Mouse (Mus musculus) bone marrow macrophage, adult 2 months (primary cell): ENCODE results near the gene Wfdc6a. TPM values are rescaled to one million over a fixed set of nuclear protein-coding genes. Genes with fewer than 3 reads are reported as not detected.
A peak's percentile ranks its signal among the peaks of the same experiment; 100 is the strongest.
"Not testable (repeated sequence)": the region's sequence is repeated elsewhere in the genome, so short reads cannot be mapped to it uniquely, and the experiment has no call there.

Experiments
- H3K27ac ChIP-seq: 2 replicates; pipeline ENCODE4 v1.5.1; 2012; ENCODE audit warnings: low read depth, low read length; ENCODE audit not compliant: insufficient read depth
- H3K4me1 ChIP-seq: 2 replicates; pipeline ENCODE4 v1.6.1; 2012; ENCODE audit warnings: low read length; ENCODE audit not compliant: control insufficient read depth, insufficient read depth
- H3K4me3 ChIP-seq: 2 replicates; pipeline ENCODE4 v1.5.1; 2012; ENCODE audit warnings: mild to moderate bottlenecking, low read length, moderate library complexity; ENCODE audit not compliant: insufficient read depth
- CTCF ChIP-seq: IDR thresholded peaks from 2 replicates; pipeline ENCODE4 v1.5.1; 2012; ENCODE audit warnings: low read depth, mild to moderate bottlenecking, low read length, moderate library complexity
- POLR2A ChIP-seq: IDR thresholded peaks from 2 replicates; pipeline ENCODE4 v1.6.1; 2012; ENCODE audit warnings: mild to moderate bottlenecking, low read depth, low read length, borderline replicate concordance
- polyA plus RNA-seq: library from polyadenylated mRNA; stranded (reverse); fragments of >200 nt; gene quantifications from 2 replicates; pipeline ENCODE4 v1.2.4, GENCODE M21; 2012; ENCODE audit not compliant: missing spikeins, insufficient read depth, insufficient read length

Wfdc6a gene
- polyA plus RNA-seq = not detected in 2 replicates

DNA sequence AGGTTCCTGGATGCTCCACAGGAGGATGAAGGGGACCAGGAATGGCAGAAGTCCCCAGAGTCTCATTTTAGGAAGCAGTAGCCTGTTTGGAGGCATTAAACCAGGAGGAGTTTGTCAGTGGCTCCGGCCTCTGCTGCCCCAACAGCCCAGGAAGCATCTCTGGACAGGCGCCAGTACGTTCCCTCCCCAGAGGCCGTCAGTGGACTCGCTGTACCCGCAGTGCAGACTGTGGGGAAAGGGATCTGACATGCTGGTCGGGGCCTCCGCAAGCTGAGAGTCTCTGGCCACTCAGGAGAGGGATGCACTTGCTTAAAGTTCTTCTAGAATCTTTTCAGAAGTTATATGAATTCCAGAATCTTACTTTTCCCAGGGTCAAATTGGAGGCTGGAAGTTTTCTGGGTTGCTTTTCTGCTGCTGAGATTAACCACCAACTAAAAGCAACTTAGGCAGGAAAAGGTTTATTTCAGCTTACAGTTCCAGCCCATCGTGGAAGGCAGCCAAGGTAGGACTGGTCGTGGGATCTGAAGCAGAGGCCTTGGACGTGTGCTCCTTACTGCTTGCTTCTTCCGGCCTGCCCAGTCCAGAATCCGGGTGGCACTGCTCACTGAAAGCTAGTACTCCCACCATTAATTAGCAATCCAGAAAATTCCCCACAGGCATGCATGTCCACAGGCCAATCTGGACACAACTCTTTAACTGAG lies at the start of gene Wfdc6a:
Wfdc6a (minus strand) TSS at position 423 of the 701 bp plus-strand sequence.
- H3K4me1 ChIP-seq, H3K27ac ChIP-seq, H3K4me3 ChIP-seq: not testable (repeated sequence)

DNA sequence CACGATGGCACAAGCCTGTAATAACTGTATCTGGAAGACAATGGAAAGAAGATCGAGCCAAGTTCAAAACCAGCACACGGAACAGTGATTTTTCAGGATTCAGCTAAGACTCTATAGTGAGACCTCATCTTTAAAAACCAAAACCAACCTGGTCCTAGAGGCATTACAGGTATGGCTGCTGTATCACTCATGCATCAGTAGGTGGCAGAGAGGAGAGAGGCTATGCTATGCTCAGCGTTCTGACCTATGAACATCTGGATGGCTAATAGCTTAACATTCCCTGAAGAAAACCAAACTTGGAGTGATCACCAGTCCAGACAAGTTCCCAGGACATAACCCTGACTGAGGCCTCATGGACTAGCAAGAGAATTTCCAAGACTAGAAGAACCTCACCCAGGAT lies 36.5 kb upstream of the Wfdc6a start:
- Histone ChIP-seq H3K27ac (no peak overlapping the region), H3K4me1 (no peaks in the 10 kb centered on the region), H3K4me3 (no peak overlapping the region)
- TF ChIP-seq POLR2A = no peak
- no peak for TF ChIP-seq CTCF

DNA sequence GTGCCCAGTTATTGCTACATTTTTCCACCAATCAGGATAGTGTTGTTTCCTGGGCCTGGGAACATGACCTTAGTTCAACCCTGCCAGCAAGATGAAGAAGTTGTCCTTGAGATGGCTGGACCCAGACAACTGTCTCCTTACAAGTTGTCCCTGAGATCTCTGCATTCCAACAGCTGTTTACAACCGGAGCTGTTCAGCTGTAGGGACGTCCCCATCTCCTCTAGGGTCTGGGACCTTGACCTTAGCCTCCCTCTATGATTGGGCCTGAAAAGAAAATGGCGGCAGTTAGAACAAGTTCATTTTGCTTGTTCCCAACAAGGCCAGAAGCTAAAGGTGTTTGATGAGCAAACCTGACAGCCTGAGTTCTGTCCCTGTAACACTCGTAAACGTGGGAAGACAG lies 33.8 kb upstream of the Wfdc6a start:
- Histone ChIP-seq H3K4me1 (no peaks in the 10 kb centered on the region), H3K4me3 (no peak overlapping the region), H3K27ac (no peak overlapping the region)
- TF ChIP-seq CTCF = no peak
- TF ChIP-seq POLR2A = no peak

GRCm38 (mm10) chr2:164615386-164615785 lies 30.1 kb upstream of the Wfdc6a start:
- Histone ChIP-seq H3K27ac (no peak overlapping the region), H3K4me3 (no peak overlapping the region), H3K4me1 (no peaks in the 10 kb centered on the region)
- TF ChIP-seq CTCF = no peak
- TF ChIP-seq POLR2A = no peak

DNA sequence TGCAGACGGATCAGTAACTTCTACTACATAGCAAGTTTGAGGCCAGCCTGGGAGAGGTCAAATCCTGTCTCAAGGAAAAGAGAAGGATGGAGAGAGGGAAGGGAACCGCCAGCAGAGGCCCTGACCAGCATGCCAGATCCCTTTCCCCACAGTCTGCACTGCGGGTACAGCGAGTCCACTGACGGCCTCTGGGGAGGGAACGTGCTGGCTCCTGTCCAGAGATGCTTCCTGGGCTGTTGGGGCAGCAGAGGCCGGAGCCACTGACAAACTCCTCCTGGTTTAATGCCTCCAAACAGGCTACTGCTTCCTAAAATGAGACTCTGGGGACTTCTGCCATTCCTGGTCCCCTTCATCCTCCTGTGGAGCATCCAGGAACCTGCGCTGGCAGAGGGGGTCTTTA lies 28.2 kb upstream of the Wfdc6a start, which contains the start of the genes Wfdc6b and Wfdc8:
Wfdc6b (plus strand) TSS at position 52 of the 400 bp plus-strand sequence.
Wfdc8 (minus strand) TSS at position 156 of the 400 bp plus-strand sequence.
- H3K4me1 ChIP-seq, H3K27ac ChIP-seq, H3K4me3 ChIP-seq: not testable (repeated sequence)

GRCm38 (mm10) chr2:164608781-164609180 lies 23.5 kb upstream of the Wfdc6a start:
- no peaks in the 10 kb centered on the region for H3K4me1 ChIP-seq
- H3K27ac ChIP-seq = no peak overlapping the region
- TF ChIP-seq POLR2A (no peak), CTCF (no peak)

GRCm38 (mm10) chr2:164604411-164604810 lies 19.2 kb upstream of the Wfdc6a start:
- Histone ChIP-seq H3K4me3 (no peak overlapping the region), H3K27ac (no peak overlapping the region), H3K4me1 (no peaks in the 10 kb centered on the region)
- TF ChIP-seq CTCF (no peak), POLR2A (no peak)

More at GRCm38 (mm10) chr2:164608781-164609180, 23.5 kb upstream of the Wfdc6a start:
- no peak overlapping the region for H3K4me3 ChIP-seq

- Histone ChIP-seq H3K4me1 (no peaks in the 10 kb centered on the region), H3K4me3 (no peak overlapping the region), H3K27ac (no peak overlapping the region)
- TF ChIP-seq CTCF (no peak), POLR2A (no peak)
Observed at GRCm38 (mm10) chr2:164603482-164603881, 18.2 kb upstream of the Wfdc6a start.

- Histone ChIP-seq H3K4me3 (no peak overlapping the region), H3K27ac (no peak overlapping the region), H3K4me1 (no peaks in the 10 kb centered on the region)
- TF ChIP-seq CTCF (peak; percentile 25; the same call in 1 of the 2 replicates), POLR2A (no peak)
Observed at GRCm38 (mm10) chr2:164600179-164600578, 14.9 kb upstream of the Wfdc6a start.

- no peaks in the 10 kb centered on the region for H3K4me1 ChIP-seq
- H3K4me3 ChIP-seq = no peak within 1 kb of the TSS
- TF ChIP-seq CTCF = no peak
- TF ChIP-seq POLR2A = no peak
- H3K27ac ChIP-seq = no peak within 1 kb of the TSS
Observed at GRCm38 (mm10) chr2:164593494-164593893, 8.2 kb upstream of the Wfdc6a start, which contains the start of gene Eppin. Gene Eppin, minus strand, starts transcription at chr2:164593594.
